Mouse (Mus musculus) MEL (cell line): ENCODE data around the gene Crat.

Experiments
- GATA1 ChIP-seq: IDR thresholded peaks from 2 replicates; pipeline ENCODE4 v1.6.1; 2011; ENCODE audit warnings: low read depth, low read length, improper control_type of control experiment
- NRF1 ChIP-seq: IDR thresholded peaks from 2 replicates; pipeline ENCODE4 v1.6.1; 2014; ENCODE audit warnings: low read depth, mild to moderate bottlenecking, inconsistent platforms, low read length, improper control_type of control experiment, moderate library complexity; ENCODE audit not compliant: poor library complexity, insufficient read depth, severe bottlenecking
- TAL1 ChIP-seq: IDR thresholded peaks from 2 replicates; pipeline ENCODE4 v1.6.1; 2012; ENCODE audit warnings: mild to moderate bottlenecking, inconsistent platforms, low read length, moderate library complexity, mixed read lengths
- TCF12 ChIP-seq: IDR thresholded peaks from 2 replicates; pipeline ENCODE4 v1.6.1; 2014; ENCODE audit warnings: low read depth, mild to moderate bottlenecking, inconsistent platforms, low read length, improper control_type of control experiment, moderate library complexity

DNA sequence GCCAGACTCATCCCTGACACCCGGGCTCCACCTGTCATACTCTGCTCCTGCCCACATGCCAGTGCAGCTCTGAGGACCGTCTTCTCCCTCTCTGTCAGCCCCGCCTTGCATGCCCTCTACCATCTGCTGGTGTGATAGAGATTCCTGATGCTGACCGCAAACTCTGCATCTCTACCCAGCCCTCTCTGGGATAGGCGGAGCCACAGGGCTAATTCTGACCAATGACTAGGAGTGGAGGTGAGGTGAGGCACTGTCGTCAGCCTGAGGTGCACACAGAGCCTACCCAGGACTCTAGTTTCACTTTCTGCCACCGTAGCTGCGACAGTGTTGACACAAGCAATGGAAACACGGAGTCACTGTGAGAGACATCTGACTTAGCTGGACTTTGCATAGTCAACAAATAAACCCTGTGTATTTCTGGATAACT, 48.3 kb upstream of the Crat start:
- TF ChIP-seq GATA1: 0 out of 2 replicates have a peak, but pooled peaks have one; percentile 13
- TF ChIP-seq NRF1: no peak
- peak; percentile 10; the same call in 1 of the 2 replicates for TF ChIP-seq TCF12
- TF ChIP-seq TAL1: peak; percentile 67
